Mouse (Mus musculus) MEL (cell line): ENCODE results near the gene Sox15. TPM values are rescaled to one million over a fixed set of nuclear protein-coding genes. Genes with fewer than 3 reads are reported as not detected.

Source experiments
- DNase-seq: peaks from one replicate; pipeline ENCODE4 v3.0.0; 2011; ENCODE audit warnings: low read depth, low spot score
- H3K27ac ChIP-seq: 2 replicates; pipeline ENCODE4 v1.5.1; 2012; ENCODE audit warnings: low read depth, mild to moderate bottlenecking, control low read depth, low read length, moderate library complexity; ENCODE audit not compliant: control insufficient read depth
- H3K27me3 ChIP-seq, 2 experiments: fragments of 150-350 bp in 1 of 2; sonication (generic) in 1 of 2; 2 replicates each; pipeline ENCODE4 v1.6.1; 2012; ENCODE audit warnings: low read length in 2 of 2, mild to moderate bottlenecking in 2 of 2, improper control_type of control experiment in 1 of 2, moderate library complexity in 1 of 2; ENCODE audit not compliant: insufficient read depth in 2 of 2, control insufficient read depth in 1 of 2
- H3K36me3 ChIP-seq, 2 experiments: 2 replicates each; pipeline ENCODE4 v1.6.1; 2012 to 2014; ENCODE audit warnings: low read length in 2 of 2, improper control_type of control experiment in 1 of 2, inconsistent platforms in 1 of 2, mild to moderate bottlenecking in 1 of 2; ENCODE audit not compliant: insufficient read depth in 2 of 2, control insufficient read depth in 1 of 2
- H3K4me1 ChIP-seq, 2 experiments: fragments of 150-350 bp in 1 of 2; sonication (generic) in 1 of 2; 2 replicates each; pipeline ENCODE4 v1.6.1; 2012; ENCODE audit warnings: low read length in 2 of 2, improper control_type of control experiment in 1 of 2, mild to moderate bottlenecking in 1 of 2; ENCODE audit not compliant: insufficient read depth in 2 of 2, control insufficient read depth in 1 of 2
- H3K4me3 ChIP-seq, 2 experiments: fragments of 150-350 bp in 1 of 2; sonication (generic) in 1 of 2; 2 replicates each; pipeline ENCODE4 v1.5.1; 2012; ENCODE audit warnings: low read depth in 2 of 2, low read length in 2 of 2, mild to moderate bottlenecking in 2 of 2, moderate library complexity in 2 of 2, control low read depth in 1 of 2, improper control_type of control experiment in 1 of 2; ENCODE audit not compliant: control insufficient read depth in 1 of 2, insufficient read depth in 1 of 2
- H3K79me2 ChIP-seq: 2 replicates; pipeline ENCODE4 v1.6.1; 2012; ENCODE audit warnings: mild to moderate bottlenecking, low read length, moderate library complexity; ENCODE audit not compliant: control insufficient read depth, poor library complexity, insufficient read depth
- H3K9ac ChIP-seq: 2 replicates; pipeline ENCODE4 v1.6.1; 2012; ENCODE audit warnings: low read depth, mild to moderate bottlenecking, control low read depth, low read length, moderate library complexity; ENCODE audit not compliant: control insufficient read depth, poor library complexity, severe bottlenecking
- H3K9me3 ChIP-seq: fragments of 150-350 bp; sonication (generic); replicated peaks from 2 replicates; pipeline ENCODE4 v1.6.1; 2012; ENCODE audit warnings: mild to moderate bottlenecking, low read length, improper control_type of control experiment, moderate library complexity; ENCODE audit not compliant: insufficient read depth
- BHLHE40 ChIP-seq: IDR thresholded peaks from 2 replicates; pipeline ENCODE4 v1.6.1; 2012; ENCODE audit warnings: low read depth, mild to moderate bottlenecking, inconsistent platforms, low read length, improper control_type of control experiment, borderline replicate concordance
- E2F4 ChIP-seq: IDR thresholded peaks from 2 replicates; pipeline ENCODE4 v1.6.1; 2011; ENCODE audit warnings: low read depth, low read length, improper control_type of control experiment, borderline replicate concordance
- ETS1 ChIP-seq: IDR thresholded peaks from 2 replicates; pipeline ENCODE4 v1.6.1; 2012; ENCODE audit warnings: low read depth, mild to moderate bottlenecking, inconsistent platforms, low read length, improper control_type of control experiment, moderate library complexity
- KAT2A ChIP-seq: conservative IDR thresholded peaks from 2 replicates; pipeline ENCODE4 v1.6.1; 2012; ENCODE audit warnings: low read depth, low read length, improper control_type of control experiment, inconsistent platforms
- MAFK ChIP-seq: IDR thresholded peaks from 2 replicates; pipeline ENCODE4 v1.6.1; 2011; ENCODE audit warnings: low read depth, mild to moderate bottlenecking, low read length, improper control_type of control experiment, borderline replicate concordance
- MAX ChIP-seq: IDR thresholded peaks from 2 replicates; pipeline ENCODE4 v1.6.1; 2011; ENCODE audit warnings: low read length, improper control_type of control experiment
- MAZ ChIP-seq: IDR thresholded peaks from 2 replicates; pipeline ENCODE4 v1.6.1; 2012; ENCODE audit warnings: low read depth, mild to moderate bottlenecking, inconsistent platforms, low read length, improper control_type of control experiment
- MEF2A ChIP-seq: IDR thresholded peaks from 2 replicates; pipeline ENCODE4 v1.6.1; 2014; ENCODE audit warnings: low read depth, mild to moderate bottlenecking, inconsistent platforms, low read length, improper control_type of control experiment; ENCODE audit not compliant: poor library complexity, insufficient replicate concordance, severe bottlenecking; ENCODE audit errors: extremely low read depth
- MYB ChIP-seq: IDR thresholded peaks from 2 replicates; pipeline ENCODE4 v1.6.1; 2011; ENCODE audit warnings: mild to moderate bottlenecking, low read depth, low read length, improper control_type of control experiment
- MYC ChIP-seq: IDR thresholded peaks from 2 replicates; pipeline ENCODE4 v1.6.1; 2011; ENCODE audit warnings: low read depth, mild to moderate bottlenecking, low read length, improper control_type of control experiment, moderate library complexity
- POLR2A ChIP-seq, 2 experiments: IDR thresholded peaks; 2 replicates each; pipeline ENCODE4 v1.6.1; 2011 to 2012; ENCODE audit warnings: low read length in 2 of 2, mild to moderate bottlenecking in 2 of 2, control low read depth in 1 of 2, improper control_type of control experiment in 1 of 2, low read depth in 1 of 2, moderate library complexity in 1 of 2; ENCODE audit not compliant: control insufficient read depth in 1 of 2, insufficient read depth in 1 of 2, poor library complexity in 1 of 2
- POLR2AphosphoS2 ChIP-seq: IDR thresholded peaks from 2 replicates; pipeline ENCODE4 v1.6.1; 2011; ENCODE audit warnings: low read length, improper control_type of control experiment
- RAD21 ChIP-seq: IDR thresholded peaks from 2 replicates; pipeline ENCODE4 v1.6.1; 2011; ENCODE audit warnings: mild to moderate bottlenecking, low read depth, low read length, improper control_type of control experiment
- SIN3A ChIP-seq: IDR thresholded peaks from 2 replicates; pipeline ENCODE4 v1.6.1; 2012; ENCODE audit warnings: low read length, improper control_type of control experiment, inconsistent platforms
- SMC3 ChIP-seq: IDR thresholded peaks from 2 replicates; pipeline ENCODE4 v1.6.1; 2011; ENCODE audit warnings: low read depth, low read length, improper control_type of control experiment
- TBP ChIP-seq: IDR thresholded peaks from 2 replicates; pipeline ENCODE4 v1.8.0; 2011; ENCODE audit warnings: low read depth, low read length, improper control_type of control experiment
- TCF12 ChIP-seq: IDR thresholded peaks from 2 replicates; pipeline ENCODE4 v1.6.1; 2014; ENCODE audit warnings: low read depth, mild to moderate bottlenecking, inconsistent platforms, low read length, improper control_type of control experiment, moderate library complexity
- ZC3H11A ChIP-seq: IDR thresholded peaks from 2 replicates; pipeline ENCODE4 v1.6.1; 2012; ENCODE audit warnings: low read depth, mild to moderate bottlenecking, inconsistent platforms, low read length, improper control_type of control experiment
- ZMIZ1 ChIP-seq: IDR thresholded peaks from 2 replicates; pipeline ENCODE4 v1.6.1; 2012; ENCODE audit warnings: low read depth, mild to moderate bottlenecking, inconsistent platforms, low read length, improper control_type of control experiment, moderate library complexity
- polyA plus RNA-seq, 2 experiments: library from polyadenylated mRNA; stranded (reverse) in 1 of 2; unstranded in 1 of 2; fragments of >175 nt in 1 of 2; fragments of >200 nt in 1 of 2; gene quantifications; 2 replicates each; pipeline versions ENCODE4 v1.2.1 to v1.2.4; 2012; ENCODE audit warnings: low replicate concordance in 2 of 2, low read depth in 1 of 2; ENCODE audit not compliant: insufficient read length in 2 of 2, insufficient read depth in 1 of 2, missing spikeins in 1 of 2
- total RNA-seq: library from RNA; depleted of rRNA; stranded (reverse); fragments of 300-350 nt; gene quantifications from 2 replicates; pipeline ENCODE4 v1.2.3, GENCODE M21; 2012

The Sox15 gene
- total and polyA plus RNA-seq, 3 experiments: 0.11 TPM; not detected in 2

- no peak for DNase-seq
- no peaks in the 10 kb centered on the region for H3K9me3 ChIP-seq
- H3K36me3 ChIP-seq: peaks cover 8 to 19% of the 10 kb centered on the region in 2 experiments
- no peaks in the 10 kb centered on the region for H3K27me3 ChIP-seq
- no peak overlapping the region for H3K9ac ChIP-seq
- no peaks in the 10 kb centered on the region for H3K79me2 ChIP-seq
- TF ChIP-seq ZMIZ1 (no peak), MAX (no peak), ETS1 (no peak), POLR2A (IDR thresholded peaks at IDR 0.05; ENCODE audit: control insufficient read depth in 1 of 2, insufficient read depth in 1 of 2, low read depth in 1 of 2, low read length in 2 of 2, poor library complexity in 1 of 2) (0 out of 4 replicates have a peak, but pooled peaks of 1 of the 2 experiments have one; percentile 9), MYC (no peak), SMC3 (no peak), BHLHE40 (no peak), E2F4 (no peak)
- peaks cover 0 to 4% of the 10 kb centered on the region in 2 experiments; a peak in 3 of 4 replicates for H3K4me1 ChIP-seq
- no peak overlapping the region for H3K27ac ChIP-seq
- H3K4me3 ChIP-seq: no peak overlapping the region
These were observed 354 bp upstream of the Sox15 start for GRCm38 (mm10) chr11:69654760-69655159.

GRCm38 (mm10) chr11:69656065-69656455 lies 946 bp downstream of the Sox15 start:
- no peak overlapping the region for H3K9ac ChIP-seq
- DNase-seq: no peak
- H3K4me1 ChIP-seq: peaks cover 0 to 4% of the 10 kb centered on the region in 2 experiments; a peak in 3 of 4 replicates
- TF ChIP-seq MEF2A (no peak), MYC (no peak), POLR2AphosphoS2 (no peak), MAFK (no peak), E2F4 (no peak), TCF12 (no peak), MYB (no peak), ZMIZ1 (no peak), ZC3H11A (no peak), TBP (no peak), RAD21 (no peak), MAZ (no peak), SIN3A (no peak), KAT2A (no peak)
- no peak overlapping the region for H3K27ac ChIP-seq
- H3K36me3 ChIP-seq: peaks cover 8 to 9% of the 10 kb centered on the region in 2 experiments
- H3K79me2 ChIP-seq: no peaks in the 10 kb centered on the region
- no peaks in the 10 kb centered on the region for H3K9me3 ChIP-seq
- H3K27me3 ChIP-seq: no peaks in the 10 kb centered on the region
- H3K4me3 ChIP-seq: no peak overlapping the region
